ENCODE assay signal across 23 mouse cellular contexts in genomic region chr8:48214386-48214785, GRCm38 (mm10).
A peak's percentile ranks its signal among the peaks of the same experiment; 100 is the strongest.
DNase-seq lines count a peak whose midpoint lies in the region; TF ChIP-seq lines count a peak whose summit lies in the region.
"Had no signal": no experiment of that assay in that cellular context is flagged by ENCODE, and none has a peak within 500 bp of the region (broad histone marks: within the 10 kb centered on the region; RNA-seq: fewer than 3 reads in every experiment).

No protein-coding gene starts in this region.

- intact Hi-C loops in gastrocnemius, postnatal 14 days (cut with DNase I; ENCODE audit: low total_unique reads) = no loop called here

- H3K4me3 ChIP-seq in testis, adult 2 months (ENCODE audit: control insufficient read depth, low read depth, low read length) = peak overlapping the region; percentile 35
- H3K4me3 ChIP-seq: embryonic facial prominence, embryonic 13.5 days; embryonic facial prominence, embryonic 15.5 days; erythroblast, embryonic 14.5 days; forebrain, embryonic 10.5 days; forebrain, embryonic 12.5 days had no signal

- TF ChIP-seq CTCF in testis, adult 2 months (IDR thresholded peaks at IDR 0.05; ENCODE audit: control insufficient read depth, insufficient read depth, insufficient replicate concordance, low read depth, low read length) = no peak

- peak; percentile 45 for DNase-seq in heart, adult 11 months
- DNase-seq in heart, adult 9 months (ENCODE audit: low spot score in 2 of 2) = no peak
- no peak for DNase-seq in testis, postnatal 14 days (ENCODE audit: low spot score)
- peak; percentile 67 for DNase-seq in R1 (ENCODE audit: low read depth, low spot score)
- no peak for DNase-seq in gastrocnemius, postnatal 14 days
- DNase-seq: adrenal gland, adult 2 months; adrenal gland, postnatal 10 days; adrenal gland, postnatal 25 days; B cell, adult 2 months; cerebellum, adult 11 months; cerebellum, adult 18-20 months; cerebellum, adult 8-10 months; cerebellum, adult 9-11 months; embryo, embryonic 11 days had no signal

- no peak for TF ChIP-seq POLR2A in testis, adult 2 months (IDR thresholded peaks at IDR 0.05; ENCODE audit: control insufficient read depth, low read depth, low read length)

- H3K27me3 ChIP-seq in testis, adult 2 months (ENCODE audit: control insufficient read depth, insufficient read depth, low read length) = no peaks in the 10 kb centered on the region
- H3K27me3 ChIP-seq: CH12.LX; embryonic facial prominence, embryonic 15.5 days; Patski had no signal

- no peaks in the 10 kb centered on the region for H3K36me3 ChIP-seq in testis, adult 2 months (ENCODE audit: control insufficient read depth, insufficient read depth, low read length)
- H3K36me3 ChIP-seq: embryonic facial prominence, embryonic 13.5 days; embryonic facial prominence, embryonic 15.5 days; forebrain, embryonic 10.5 days; forebrain, embryonic 12.5 days; G1E had no signal

- no peaks in the 10 kb centered on the region for H3K4me1 ChIP-seq in testis, adult 2 months (ENCODE audit: control insufficient read depth, insufficient read depth, low read length)

- H3K27ac ChIP-seq in testis, adult 2 months (ENCODE audit: control insufficient read depth, insufficient read depth, low read depth, low read length) = no peak overlapping the region
- H3K27ac ChIP-seq: embryonic facial prominence, embryonic 13.5 days; embryonic facial prominence, embryonic 15.5 days; forebrain, embryonic 10.5 days; forebrain, embryonic 12.5 days had no signal

Comparison
In these comparisons a context has a peak if more than half of its experiments do, and no peak if none do; other contexts are left out.
1. DNase-seq: peak in heart, adult 11 months (single experiment) and R1 (single experiment); none in heart, adult 9 months (0 of 2), testis, postnatal 14 days (single experiment) and gastrocnemius, postnatal 14 days (single experiment).